Mouse (Mus musculus) ES-E14 (cell line): ENCODE data around the gene Gdap1l1.
"Not testable (repeated sequence)": the region's sequence is repeated elsewhere in the genome, so short reads cannot be mapped to it uniquely, and the experiment has no call there.

ENCODE experiments used
- CHD2 ChIP-seq: IDR thresholded peaks from 2 replicates; pipeline ENCODE4 v1.6.1; 2014; ENCODE audit warnings: mild to moderate bottlenecking, low read depth, low read length, inconsistent platforms
- ZC3H11A ChIP-seq: IDR thresholded peaks from 2 replicates; pipeline ENCODE4 v1.6.1; 2012; ENCODE audit warnings: low read depth, mild to moderate bottlenecking, inconsistent platforms, low read length, borderline replicate concordance
- ZNF384 ChIP-seq: IDR thresholded peaks from 2 replicates; pipeline ENCODE4 v1.6.1; 2012; ENCODE audit warnings: low read depth, low read length, inconsistent platforms

DNA sequence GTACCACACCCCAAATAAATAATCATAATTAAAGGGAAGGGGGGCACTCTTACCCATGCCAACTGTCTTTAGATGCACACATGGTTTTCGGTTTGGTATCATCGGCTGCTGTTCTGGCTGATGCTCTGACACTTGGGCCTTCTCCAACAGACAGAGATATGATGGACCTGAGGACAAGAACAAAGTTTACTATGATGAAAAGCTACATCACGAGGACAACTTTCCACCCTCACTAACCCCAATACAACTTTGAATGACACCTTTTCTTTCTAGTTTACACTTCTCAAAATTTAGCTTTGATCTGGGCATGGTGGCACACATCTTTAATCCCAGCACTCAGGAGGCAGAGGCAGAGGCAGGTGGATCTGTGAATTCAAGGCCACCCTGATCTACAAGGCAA, 26.9 kb upstream of the Gdap1l1 start:
- TF ChIP-seq ZNF384, ZC3H11A, CHD2: not testable (repeated sequence)
